Mouse (Mus musculus) ES-E14 (cell line): ENCODE measurements around the gene Cdh18.

ENCODE experiments used
- CHD2 ChIP-seq: IDR thresholded peaks from 2 replicates; pipeline ENCODE4 v1.6.1; 2014; ENCODE audit warnings: mild to moderate bottlenecking, low read depth, low read length, inconsistent platforms
- HCFC1 ChIP-seq: IDR thresholded peaks from 2 replicates; pipeline ENCODE4 v1.6.1; 2012; ENCODE audit warnings: low read length, inconsistent platforms, borderline replicate concordance; ENCODE audit not compliant: insufficient read depth
- MAFK ChIP-seq: IDR thresholded peaks from 2 replicates; pipeline ENCODE4 v1.6.1; 2014; ENCODE audit warnings: mild to moderate bottlenecking, low read depth, low read length, inconsistent platforms; ENCODE audit not compliant: insufficient read depth
- ZC3H11A ChIP-seq: IDR thresholded peaks from 2 replicates; pipeline ENCODE4 v1.6.1; 2012; ENCODE audit warnings: low read depth, mild to moderate bottlenecking, inconsistent platforms, low read length, borderline replicate concordance

- TF ChIP-seq MAFK (no peak), HCFC1 (no peak), CHD2 (no peak), ZC3H11A (no peak)
Observed at GRCm38 (mm10) chr15:22833127-22833526, 284.3 kb downstream of the Cdh18 start.
